Mouse (Mus musculus): ENCODE data around the gene Grin2c.

GRCm38 (mm10) chr11:115270148-115270861 is 3.3 kb upstream of the Grin2c start:
- TF ChIP-seq GATA1 (IDR thresholded peaks at IDR 0.05; ENCODE audit: low read length) (no peak), TAL1 (IDR thresholded peaks at IDR 0.05; ENCODE audit: low read length) (no peak)

All from erythroblast, embryonic 14.5 days (primary cell).